Mouse (Mus musculus) heart, postnatal 0 days (tissue): Measurements from ENCODE around the gene Lrrc39. TPM values are rescaled to one million over a fixed set of nuclear protein-coding genes. Genes with fewer than 3 reads are reported as not detected.

Experiments used
- ATAC-seq: fragments of 200-750 bp; cut with Nextera tagmentation; 2 replicates; pipeline ENCODE4 v1.8.0; 2017; ENCODE audit warnings: low read depth, moderate number of reproducible peaks, moderate library complexity; ENCODE audit not compliant: insufficient read depth
- DNase-seq: peaks from one replicate; pipeline ENCODE4 v3.0.0-alpha.2; 2016; ENCODE audit warnings: low spot score
- H3K27ac ChIP-seq: fragments of 300-500 bp; sonication (generic); 2 replicates; pipeline ENCODE4 v1.5.1; 2014; ENCODE audit warnings: low read depth, mild to moderate bottlenecking
- H3K27me3 ChIP-seq: fragments of 300-500 bp; sonication (generic); 2 replicates; pipeline ENCODE4 v1.6.1; 2014; ENCODE audit warnings: low read length, mixed read lengths; ENCODE audit not compliant: control insufficient read depth, insufficient read depth
- H3K36me3 ChIP-seq: fragments of 300-500 bp; sonication (generic); replicated peaks from 2 replicates; pipeline ENCODE4 v1.6.1; 2014; ENCODE audit warnings: low read length, mixed read lengths; ENCODE audit not compliant: control insufficient read depth, insufficient read depth
- H3K4me1 ChIP-seq: fragments of 300-500 bp; sonication (generic); 2 replicates; pipeline ENCODE4 v1.6.1; 2014; ENCODE audit warnings: antibody characterized with exemption; ENCODE audit not compliant: control insufficient read depth, insufficient read depth
- H3K4me2 ChIP-seq: fragments of 300-500 bp; sonication (generic); 2 replicates; pipeline ENCODE4 v1.6.1; 2014; ENCODE audit warnings: low read depth, mild to moderate bottlenecking, low read length, moderate library complexity
- H3K4me3 ChIP-seq: fragments of 300-500 bp; sonication (generic); 2 replicates; pipeline ENCODE4 v1.5.1; 2014; ENCODE audit warnings: low read depth, low read length
- H3K9ac ChIP-seq: fragments of 300-500 bp; sonication (generic); replicated peaks from 2 replicates; pipeline ENCODE4 v1.6.1; 2014; ENCODE audit warnings: low read depth, low read length, mixed read lengths
- H3K9me3 ChIP-seq: fragments of 300-500 bp; sonication (generic); replicated peaks from 2 replicates; pipeline ENCODE4 v1.6.1; 2016; ENCODE audit warnings: low read length; ENCODE audit not compliant: control insufficient read depth
- CTCF ChIP-seq: IDR thresholded peaks from 2 replicates; pipeline ENCODE4 v1.5.1; 2016; ENCODE audit warnings: antibody characterized with exemption, control low read depth, low read depth
- EP300 ChIP-seq: IDR thresholded peaks from 2 replicates; pipeline ENCODE4 v1.6.1; 2016; ENCODE audit warnings: antibody characterized with exemption, low read depth
- WGBS: fragments of 180-500 bp; shearing (Covaris S2); extraction: QIAGEN DNeasy Blood & Tissue Kit; methylation state at CpG from one replicate; pipeline ENCODE4 v1.1.7; 2014; 5-methylcytosine and 5-hydroxymethylcytosine counted together
- polyA plus RNA-seq: library from polyadenylated mRNA; unstranded; fragments of >200 nt; fragmentation: Nextera tagmentation; extraction: Ambion mirVana; gene quantifications from 2 replicates; pipeline ENCODE4 v1.2.1, GENCODE M21; 2015
- total RNA-seq: library from RNA; depleted of rRNA; stranded (reverse); fragments of >200 nt; gene quantifications from 2 replicates; pipeline ENCODE4 v1.2.3, GENCODE M21; 2014; ENCODE audit warnings: low replicate concordance; rRNA removed

The Lrrc39 gene
- total and polyA plus RNA-seq, 2 experiments from 2014 or later = 52.8 to 77.7 TPM

- Histone ChIP-seq H3K36me3 (peaks cover 42% of the 10 kb centered on the region), H3K9me3 (no peaks in the 10 kb centered on the region), H3K27me3 (no peaks in the 10 kb centered on the region), H3K4me2 (no peak overlapping the region), H3K9ac (no peak overlapping the region), H3K4me3 (no peak overlapping the region), H3K27ac (no peak overlapping the region), H3K4me1 (no peaks in the 10 kb centered on the region)
- DNase-seq = no peak
- WGBS = 94% methylated on average over 7 of the region's 7 CpGs
- no peak for ATAC-seq
- no peak for TF ChIP-seq CTCF
These were observed 59.9 kb downstream of the Lrrc39 start for GRCm38 (mm10) chr3:116622641-116623040.

DNA sequence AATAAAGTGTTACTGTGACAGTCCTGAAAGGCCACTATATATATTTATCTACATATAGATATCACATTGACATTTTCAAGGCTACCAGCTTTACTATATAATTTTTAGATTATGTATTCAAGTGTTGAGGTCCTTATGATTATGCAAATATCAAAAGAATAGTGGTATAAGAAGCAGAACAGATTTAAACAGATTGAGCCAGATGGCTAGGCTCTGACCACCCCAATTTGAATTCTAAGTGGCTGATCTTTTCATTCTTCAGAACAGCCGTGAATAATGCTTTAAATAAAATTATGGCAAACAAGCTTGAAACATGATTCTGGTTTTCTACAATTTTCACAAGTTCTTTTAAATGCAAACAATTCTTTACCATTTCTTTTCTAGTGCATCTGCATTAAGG, 68.7 kb downstream of the Lrrc39 start:
- Histone ChIP-seq H3K9ac (no peak overlapping the region), H3K4me2 (no peak overlapping the region), H3K4me1 (no peaks in the 10 kb centered on the region), H3K9me3 (no peaks in the 10 kb centered on the region), H3K4me3 (no peak overlapping the region), H3K36me3 (peaks cover 57% of the 10 kb centered on the region), H3K27me3 (no peaks in the 10 kb centered on the region), H3K27ac (no peak overlapping the region)
- WGBS = 80% methylated on average over 1 of the region's 1 CpGs
- ATAC-seq (no peak), DNase-seq (no peak)
- no peak for TF ChIP-seq EP300
- no peak for TF ChIP-seq CTCF

Other genes starting within 250 kb of the Lrrc39 start
- 3.0 and 6.1 TPM in 2 replicates for gene Cdc14a, start 138.9 kb upstream of the Lrrc39 start, total RNA-seq
- 2.2 and 2.5 TPM in 2 replicates for gene Cdc14a, start 138.9 kb upstream of the Lrrc39 start, polyA plus RNA-seq
- gene Rtca, start 54.8 kb upstream of the Lrrc39 start, total RNA-seq = 31.3 and 58.1 TPM in 2 replicates
- 50.4 and 51.3 TPM in 2 replicates for gene Rtca, start 54.8 kb upstream of the Lrrc39 start, polyA plus RNA-seq
- gene Dbt, start 49.9 kb upstream of the Lrrc39 start, total RNA-seq = 16.3 and 22.8 TPM in 2 replicates
- gene Dbt, start 49.9 kb upstream of the Lrrc39 start, polyA plus RNA-seq = 19.5 and 20.5 TPM in 2 replicates
- 1.3 and 1.6 TPM in 2 replicates for gene Sass6, start 32.0 kb downstream of the Lrrc39 start, total RNA-seq
- gene Sass6, start 32.0 kb downstream of the Lrrc39 start, polyA plus RNA-seq = 4.7 and 4.8 TPM in 2 replicates
- gene Trmt13, start 51.6 kb downstream of the Lrrc39 start, total RNA-seq = 5.9 and 13.3 TPM in 2 replicates
- 11.0 and 11.9 TPM in 2 replicates for gene Trmt13, start 51.6 kb downstream of the Lrrc39 start, polyA plus RNA-seq
- 36.0 and 44.3 TPM in 2 replicates for gene Mfsd14a, start 99.7 kb downstream of the Lrrc39 start, total RNA-seq
- gene Mfsd14a, start 99.7 kb downstream of the Lrrc39 start, polyA plus RNA-seq = 35.7 and 39.9 TPM in 2 replicates
- gene Gm43191, start 118.3 kb downstream of the Lrrc39 start, total RNA-seq = not detected in 2 replicates
- gene Gm43191, start 118.3 kb downstream of the Lrrc39 start, polyA plus RNA-seq = not detected in 2 replicates
- 18.3 and 28.9 TPM in 2 replicates for gene Slc35a3, start 149.9 kb downstream of the Lrrc39 start, total RNA-seq
- gene Slc35a3, start 149.9 kb downstream of the Lrrc39 start, polyA plus RNA-seq = 6.9 and 7.0 TPM in 2 replicates
- 241 and 242 TPM in 2 replicates for gene Agl, start 245.2 kb downstream of the Lrrc39 start, total RNA-seq
- 69.0 and 75.0 TPM in 2 replicates for gene Agl, start 245.2 kb downstream of the Lrrc39 start, polyA plus RNA-seq